Mouse (Mus musculus) kidney, adult 2 months (tissue): ENCODE measurements around the gene Ism1.

Source experiments
- CTCF ChIP-seq: fragments of 200-500 bp; conservative IDR thresholded peaks from 2 replicates; pipeline ENCODE4 v1.5.1; 2011; ENCODE audit warnings: low read depth, mild to moderate bottlenecking, control low read depth, low read length, moderate library complexity, mixed read lengths; ENCODE audit not compliant: insufficient read depth, insufficient read length
- POLR2A ChIP-seq: fragments of 200-500 bp; IDR thresholded peaks from one replicate; pipeline ENCODE4 v1.6.1; 2011; ENCODE audit warnings: low read depth, low read length, control low read depth

DNA sequence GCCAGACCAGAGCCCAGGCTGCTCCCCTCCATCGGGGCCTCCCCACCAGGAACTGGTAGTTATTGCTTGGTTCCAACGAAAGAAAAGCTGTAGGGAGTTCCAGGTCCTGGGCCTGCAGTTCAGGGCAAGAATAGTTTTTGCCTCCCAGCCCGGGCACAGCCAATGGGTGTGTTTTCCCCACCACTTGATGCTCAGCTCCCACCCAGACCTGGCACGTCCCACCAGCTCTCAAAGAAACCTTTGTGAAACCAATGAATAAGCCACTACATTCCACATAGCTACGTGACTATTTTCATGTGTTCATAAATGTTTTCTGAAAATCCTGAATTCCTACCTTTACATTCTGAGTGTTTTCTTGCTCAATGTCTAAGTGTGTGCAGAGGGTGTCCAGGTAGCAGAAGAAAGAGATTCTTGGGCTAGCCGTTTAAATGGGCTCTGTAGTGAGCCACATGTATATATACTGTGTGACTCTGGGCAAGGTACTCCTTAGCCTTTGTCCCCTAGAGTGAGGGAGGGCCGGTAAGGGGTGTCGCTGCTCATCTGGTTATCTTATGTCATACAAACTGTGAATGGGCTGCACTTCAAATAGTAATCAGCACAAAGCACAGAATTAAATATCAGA, 97.1 kb downstream of the Ism1 start:
- TF ChIP-seq CTCF (no peak), POLR2A (no peak)
